Mouse (Mus musculus): ENCODE data around the gene Akap5. TPM values are rescaled to one million over a fixed set of nuclear protein-coding genes. Genes with fewer than 3 reads are reported as not detected.
A peak's percentile ranks its signal among the peaks of the same experiment; 100 is the strongest.

Gene Akap5
- polyA plus RNA-seq, 1 experiment from 2014 or later, result 8.8 TPM

- peaks cover 23% of the 10 kb centered on the region; the same call in 1 of the 2 replicates for H3K36me3 ChIP-seq (ENCODE audit: control insufficient read depth, insufficient read depth, low read length)
- ATAC-seq (ENCODE audit: low FRiP score, low TSS enrichment), result no peak
- H3K4me1 ChIP-seq (ENCODE audit: control insufficient read depth, insufficient read depth, low read length), result peaks cover 11% of the 10 kb centered on the region
- H3K4me2 ChIP-seq (ENCODE audit: low read length), result no peak overlapping the region
- no peak overlapping the region for H3K4me3 ChIP-seq (replicated peaks; ENCODE audit: low read depth, low read length)
- H3K9me3 ChIP-seq (ENCODE audit: control insufficient read depth, low read length), result no peaks in the 10 kb centered on the region
- WGBS, result 19% methylated on average over 5 of the region's 5 CpGs
- H3K9ac ChIP-seq (replicated peaks; ENCODE audit: low read length), result no peak overlapping the region
- DNase-seq, result peak; percentile 46
- no peaks in the 10 kb centered on the region for H3K27me3 ChIP-seq (ENCODE audit: control insufficient read depth, insufficient read depth, low read length)
- peak overlapping the region; percentile 39; the same call in 1 of the 2 replicates for H3K27ac ChIP-seq (replicated peaks; ENCODE audit: low read depth, low read length)
Measured at GRCm38 (mm10) chr12:76288494-76288893, 36.2 kb upstream of the Akap5 start.

- H3K9ac ChIP-seq (replicated peaks; ENCODE audit: low read length), result no peak overlapping the region
- no peaks in the 10 kb centered on the region for H3K27me3 ChIP-seq (ENCODE audit: control insufficient read depth, insufficient read depth, low read length)
- no peak overlapping the region for H3K4me3 ChIP-seq (replicated peaks; ENCODE audit: low read depth, low read length)
- H3K4me2 ChIP-seq (ENCODE audit: low read length), result no peak overlapping the region
- ATAC-seq (ENCODE audit: low FRiP score, low TSS enrichment) (no peak), DNase-seq (no peak)
- no peak overlapping the region for H3K27ac ChIP-seq (replicated peaks; ENCODE audit: low read depth, low read length)
- H3K9me3 ChIP-seq (ENCODE audit: control insufficient read depth, low read length), result no peaks in the 10 kb centered on the region
- 94% methylated on average over 12 of the region's 12 CpGs for WGBS
- H3K4me1 ChIP-seq (ENCODE audit: control insufficient read depth, insufficient read depth, low read length), result peaks cover 11% of the 10 kb centered on the region
- peaks cover 25% of the 10 kb centered on the region; the same call in 1 of the 2 replicates for H3K36me3 ChIP-seq (ENCODE audit: control insufficient read depth, insufficient read depth, low read length)
Measured at GRCm38 (mm10) chr12:76289428-76289827, 35.3 kb upstream of the Akap5 start.

GRCm38 (mm10) chr12:76290271-76290670, 34.4 kb upstream of the Akap5 start:
- peaks cover 31% of the 10 kb centered on the region; the same call in 1 of the 2 replicates for H3K36me3 ChIP-seq (ENCODE audit: control insufficient read depth, insufficient read depth, low read length)
- ATAC-seq (ENCODE audit: low FRiP score, low TSS enrichment) (no peak), DNase-seq (no peak)
- H3K27ac ChIP-seq (replicated peaks; ENCODE audit: low read depth, low read length), result no peak overlapping the region
- WGBS, result 97% methylated on average over 2 of the region's 2 CpGs
- H3K4me2 ChIP-seq (ENCODE audit: low read length), result no peak overlapping the region
- no peak overlapping the region for H3K9ac ChIP-seq (replicated peaks; ENCODE audit: low read length)
- H3K4me1 ChIP-seq (ENCODE audit: control insufficient read depth, insufficient read depth, low read length), result peaks cover 11% of the 10 kb centered on the region
- H3K9me3 ChIP-seq (ENCODE audit: control insufficient read depth, low read length), result no peaks in the 10 kb centered on the region
- no peak overlapping the region for H3K4me3 ChIP-seq (replicated peaks; ENCODE audit: low read depth, low read length)
- no peaks in the 10 kb centered on the region for H3K27me3 ChIP-seq (ENCODE audit: control insufficient read depth, insufficient read depth, low read length)

GRCm38 (mm10) chr12:76293192-76293591, 31.5 kb upstream of the Akap5 start:
- Histone ChIP-seq H3K36me3 (ENCODE audit: control insufficient read depth, insufficient read depth, low read length) (peaks cover 37% of the 10 kb centered on the region; the same call in 1 of the 2 replicates), H3K9me3 (ENCODE audit: control insufficient read depth, low read length) (no peaks in the 10 kb centered on the region), H3K4me1 (ENCODE audit: control insufficient read depth, insufficient read depth, low read length) (peaks cover under 1% of the 10 kb centered on the region; the same call in 1 of the 2 replicates), H3K27me3 (ENCODE audit: control insufficient read depth, insufficient read depth, low read length) (no peaks in the 10 kb centered on the region), H3K4me3 (replicated peaks; ENCODE audit: low read depth, low read length) (no peak overlapping the region), H3K9ac (replicated peaks; ENCODE audit: low read length) (no peak overlapping the region), H3K27ac (replicated peaks; ENCODE audit: low read depth, low read length) (no peak overlapping the region), H3K4me2 (ENCODE audit: low read length) (no peak overlapping the region)
- DNase-seq (peak; percentile 76), ATAC-seq (ENCODE audit: low FRiP score, low TSS enrichment) (no peak)
- 66% methylated on average over 7 of the region's 7 CpGs for WGBS

GRCm38 (mm10) chr12:76297830-76298229, 26.9 kb upstream of the Akap5 start:
- 83% methylated on average over 5 of the region's 5 CpGs for WGBS
- Histone ChIP-seq H3K4me3 (replicated peaks; ENCODE audit: low read depth, low read length) (no peak overlapping the region), H3K27me3 (ENCODE audit: control insufficient read depth, insufficient read depth, low read length) (no peaks in the 10 kb centered on the region), H3K27ac (replicated peaks; ENCODE audit: low read depth, low read length) (no peak overlapping the region), H3K4me2 (ENCODE audit: low read length) (no peak overlapping the region), H3K4me1 (ENCODE audit: control insufficient read depth, insufficient read depth, low read length) (no peaks in the 10 kb centered on the region), H3K9me3 (ENCODE audit: control insufficient read depth, low read length) (no peaks in the 10 kb centered on the region), H3K9ac (replicated peaks; ENCODE audit: low read length) (no peak overlapping the region), H3K36me3 (ENCODE audit: control insufficient read depth, insufficient read depth, low read length) (peaks cover 37% of the 10 kb centered on the region)
- ATAC-seq (ENCODE audit: low FRiP score, low TSS enrichment) (no peak), DNase-seq (no peak)

GRCm38 (mm10) chr12:76299361-76299906, 25.3 kb upstream of the Akap5 start:
- no peak for ATAC-seq (ENCODE audit: low FRiP score, low TSS enrichment)

GRCm38 (mm10) chr12:76300367-76300766, 24.3 kb upstream of the Akap5 start:
- Histone ChIP-seq H3K4me2 (ENCODE audit: low read length) (no peak overlapping the region), H3K4me1 (ENCODE audit: control insufficient read depth, insufficient read depth, low read length) (no peaks in the 10 kb centered on the region), H3K9ac (replicated peaks; ENCODE audit: low read length) (no peak overlapping the region), H3K36me3 (ENCODE audit: control insufficient read depth, insufficient read depth, low read length) (peaks cover 26% of the 10 kb centered on the region), H3K27me3 (ENCODE audit: control insufficient read depth, insufficient read depth, low read length) (no peaks in the 10 kb centered on the region), H3K27ac (replicated peaks; ENCODE audit: low read depth, low read length) (no peak overlapping the region), H3K9me3 (ENCODE audit: control insufficient read depth, low read length) (no peaks in the 10 kb centered on the region), H3K4me3 (replicated peaks; ENCODE audit: low read depth, low read length) (no peak overlapping the region)
- DNase-seq, result no peak
- 92% methylated on average over 10 of the region's 10 CpGs for WGBS
- ATAC-seq (ENCODE audit: low FRiP score, low TSS enrichment), result no peak

More at GRCm38 (mm10) chr12:76299361-76299906, 25.3 kb upstream of the Akap5 start:
- no peaks in the 10 kb centered on the region for H3K27me3 ChIP-seq (ENCODE audit: control insufficient read depth, insufficient read depth, low read length)
- no peaks in the 10 kb centered on the region for H3K9me3 ChIP-seq (ENCODE audit: control insufficient read depth, low read length)
- H3K9ac ChIP-seq (replicated peaks; ENCODE audit: low read length), result no peak overlapping the region
- no peaks in the 10 kb centered on the region for H3K4me1 ChIP-seq (ENCODE audit: control insufficient read depth, insufficient read depth, low read length)
- DNase-seq, result no peak
- H3K36me3 ChIP-seq (ENCODE audit: control insufficient read depth, insufficient read depth, low read length), result peaks cover 33% of the 10 kb centered on the region
- H3K4me2 ChIP-seq (ENCODE audit: low read length), result no peak overlapping the region
- H3K27ac ChIP-seq (replicated peaks; ENCODE audit: low read depth, low read length), result no peak overlapping the region
- no peak overlapping the region for H3K4me3 ChIP-seq (replicated peaks; ENCODE audit: low read depth, low read length)
- WGBS, result 95% methylated on average over 9 of the region's 9 CpGs

- H3K36me3 ChIP-seq (ENCODE audit: control insufficient read depth, insufficient read depth, low read length), result peaks cover 26% of the 10 kb centered on the region
- no peak overlapping the region for H3K4me2 ChIP-seq (ENCODE audit: low read length)
- no peak overlapping the region for H3K4me3 ChIP-seq (replicated peaks; ENCODE audit: low read depth, low read length)
- DNase-seq (no peak), ATAC-seq (ENCODE audit: low FRiP score, low TSS enrichment) (no peak)
- peaks cover 5% of the 10 kb centered on the region; the same call in 1 of the 2 replicates for H3K4me1 ChIP-seq (ENCODE audit: control insufficient read depth, insufficient read depth, low read length)
- no peak overlapping the region for H3K9ac ChIP-seq (replicated peaks; ENCODE audit: low read length)
- no peaks in the 10 kb centered on the region for H3K9me3 ChIP-seq (ENCODE audit: control insufficient read depth, low read length)
- no peaks in the 10 kb centered on the region for H3K27me3 ChIP-seq (ENCODE audit: control insufficient read depth, insufficient read depth, low read length)
- H3K27ac ChIP-seq (replicated peaks; ENCODE audit: low read depth, low read length), result no peak overlapping the region
- WGBS, result 90% methylated on average over 11 of the region's 11 CpGs
Measured at GRCm38 (mm10) chr12:76303474-76303873, 21.2 kb upstream of the Akap5 start.

GRCm38 (mm10) chr12:76304199-76304598, 20.5 kb upstream of the Akap5 start:
- peaks cover 20% of the 10 kb centered on the region for H3K36me3 ChIP-seq (ENCODE audit: control insufficient read depth, insufficient read depth, low read length)
- no peak overlapping the region for H3K4me3 ChIP-seq (replicated peaks; ENCODE audit: low read depth, low read length)
- no peaks in the 10 kb centered on the region for H3K27me3 ChIP-seq (ENCODE audit: control insufficient read depth, insufficient read depth, low read length)
- H3K27ac ChIP-seq (replicated peaks; ENCODE audit: low read depth, low read length), result no peak overlapping the region
- H3K4me1 ChIP-seq (ENCODE audit: control insufficient read depth, insufficient read depth, low read length), result peaks cover 5% of the 10 kb centered on the region; the same call in 1 of the 2 replicates
- 63% methylated on average over 4 of the region's 4 CpGs for WGBS
- no peak for ATAC-seq (ENCODE audit: low FRiP score, low TSS enrichment)
- no peaks in the 10 kb centered on the region for H3K9me3 ChIP-seq (ENCODE audit: control insufficient read depth, low read length)
- no peak overlapping the region for H3K4me2 ChIP-seq (ENCODE audit: low read length)
- no peak overlapping the region for H3K9ac ChIP-seq (replicated peaks; ENCODE audit: low read length)
- peak; percentile 65 for DNase-seq

Measured in midbrain, embryonic 14.5 days (tissue).